Comparison of ENCODE assay signal across 9 mouse cellular contexts in the genomic region with DNA sequence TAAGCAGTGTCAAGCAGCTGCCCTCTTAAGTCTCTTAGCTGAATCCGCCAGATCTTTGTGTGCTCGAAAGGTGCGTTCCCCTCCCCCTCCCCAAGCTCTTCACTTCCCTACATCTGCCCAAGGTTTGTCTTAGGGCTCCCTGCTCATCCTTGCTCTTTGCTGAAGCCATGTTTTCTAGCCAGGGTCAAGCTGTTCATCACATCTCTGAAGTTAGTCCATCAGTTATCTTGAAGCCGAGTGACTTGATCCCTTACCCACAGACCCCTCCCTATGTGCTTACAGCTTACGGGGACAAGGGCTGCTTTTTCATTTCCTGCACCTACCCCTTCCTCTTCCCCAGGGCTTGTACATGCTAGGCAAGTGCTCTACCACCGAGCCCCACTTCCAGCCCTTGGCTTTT. TPM values are rescaled to one million over a fixed set of nuclear protein-coding genes. Genes with fewer than 3 reads are reported as not detected.
DNase-seq lines count a peak whose midpoint lies in the region; ATAC-seq and TF ChIP-seq lines count a peak whose summit lies in the region.
"Had no signal": no experiment of that assay in that cellular context is flagged by ENCODE, and none has a peak within 500 bp of the region (broad histone marks: within the 10 kb centered on the region; RNA-seq: fewer than 3 reads in every experiment).

No protein-coding gene starts in this region.

- no peak overlapping the region for H3K4me3 ChIP-seq in lung, postnatal 0 days (ENCODE audit: low read depth, low read length)
- H3K4me3 ChIP-seq in forebrain, postnatal 0 days (ENCODE audit: low read depth, low read length): no peak overlapping the region
- H3K4me3 ChIP-seq in neural tube, embryonic 12.5 days: no peak overlapping the region

- H3K27me3 ChIP-seq in lung, postnatal 0 days (replicated peaks; ENCODE audit: insufficient read depth, low read length): no peaks in the 10 kb centered on the region
- H3K27me3 ChIP-seq in forebrain, postnatal 0 days (ENCODE audit: insufficient read depth, low read length): no peaks in the 10 kb centered on the region
- H3K27me3 ChIP-seq in neural tube, embryonic 12.5 days (replicated peaks): no peaks in the 10 kb centered on the region

- 23% methylated on average over 6 of the region's 6 CpGs for WGBS in lung, postnatal 0 days
- WGBS in forebrain, postnatal 0 days: 41% methylated on average over 6 of the region's 6 CpGs
- WGBS in neural tube, embryonic 12.5 days: 52% methylated on average over 6 of the region's 6 CpGs

- peaks cover 5% of the 10 kb centered on the region; the same call in 1 of the 2 replicates for H3K4me1 ChIP-seq in lung, postnatal 0 days (ENCODE audit: insufficient read depth, low read depth, low read length)
- peaks cover 9% of the 10 kb centered on the region; the same call in 1 of the 2 replicates for H3K4me1 ChIP-seq in forebrain, postnatal 0 days (ENCODE audit: insufficient read depth)
- H3K4me1 ChIP-seq in neural tube, embryonic 12.5 days: peaks cover 11% of the 10 kb centered on the region; the same call in 1 of the 2 replicates

- no peak overlapping the region for H3K9ac ChIP-seq in lung, postnatal 0 days (replicated peaks; ENCODE audit: low read depth)
- H3K9ac ChIP-seq in forebrain, postnatal 0 days: no peak overlapping the region
- 0 out of 2 replicates have a peak overlapping the region, but pooled peaks have one; percentile 8 for H3K9ac ChIP-seq in neural tube, embryonic 12.5 days
- H3K9ac ChIP-seq: liver, embryonic 14.5 days had no signal

- no peaks in the 10 kb centered on the region for H3K9me3 ChIP-seq in lung, postnatal 0 days (ENCODE audit: low read length)
- H3K9me3 ChIP-seq in forebrain, postnatal 0 days (ENCODE audit: low read length): no peaks in the 10 kb centered on the region
- no peaks in the 10 kb centered on the region for H3K9me3 ChIP-seq in neural tube, embryonic 12.5 days

- 0 out of 2 replicates have a peak overlapping the region, but pooled peaks have one; percentile 38 for H3K27ac ChIP-seq in lung, postnatal 0 days (ENCODE audit: low read length)
- H3K27ac ChIP-seq in forebrain, postnatal 0 days (ENCODE audit: low read depth, low read length): peak overlapping the region; percentile 59
- H3K27ac ChIP-seq in neural tube, embryonic 12.5 days: no peak overlapping the region
- H3K27ac ChIP-seq: liver, embryonic 14.5 days had no signal

- peak overlapping the region; percentile 32; the same call in 1 of the 2 replicates for H3K4me2 ChIP-seq in lung, postnatal 0 days (replicated peaks; ENCODE audit: low read depth, low read length)
- peak overlapping the region; percentile 29 for H3K4me2 ChIP-seq in forebrain, postnatal 0 days (ENCODE audit: low read depth)
- peak overlapping the region; percentile 41 for H3K4me2 ChIP-seq in neural tube, embryonic 12.5 days (replicated peaks)

- intact Hi-C loops in left cerebral cortex, postnatal 10 days (cut with DNase I): loop anchor here (5.0 kb wide), 1 partner anchor 49 kb away; the partner anchor contains the start of gene Prpf38b

- H3K36me3 ChIP-seq in lung, postnatal 0 days (ENCODE audit: insufficient read depth, low read length): no peaks in the 10 kb centered on the region
- no peaks in the 10 kb centered on the region for H3K36me3 ChIP-seq in forebrain, postnatal 0 days (ENCODE audit: insufficient read depth)
- H3K36me3 ChIP-seq in neural tube, embryonic 12.5 days: no peaks in the 10 kb centered on the region

- no peak for TF ChIP-seq CTCF in lung, postnatal 0 days (IDR thresholded peaks at IDR 0.05)
- TF ChIP-seq CTCF in forebrain, postnatal 0 days (IDR thresholded peaks at IDR 0.05; ENCODE audit: low read depth): no peak

- no peak; the same call in 1 of the 2 replicates for ATAC-seq in lung, postnatal 0 days
- ATAC-seq in forebrain, postnatal 0 days: peak; percentile 42
- peak; percentile 49 for ATAC-seq in neural tube, embryonic 12.5 days (ENCODE audit: low FRiP score, low read depth)

- no peak for DNase-seq in lung, postnatal 0 days (ENCODE audit: low spot score)
- no peak for DNase-seq in lung, postnatal 14 days
- no peak for DNase-seq in forebrain, postnatal 0 days
- no peak for DNase-seq in right cerebral cortex, adult 18-20 months
- no peak for DNase-seq in left cerebral cortex, postnatal 10 days (ENCODE audit: extremely low spot score in 1 of 2, low spot score in 2 of 2)
- no peak for DNase-seq in right cerebral cortex, adult 2 months (ENCODE audit: low spot score in 2 of 2)
- DNase-seq: gastrocnemius, postnatal 10 days had no signal

- no peak for TF ChIP-seq EP300 in lung, postnatal 0 days (IDR thresholded peaks at IDR 0.05)

RNA-seq across cellular contexts. Expression of gene Gm9857, which starts 21.4 kb away (rescaled TPM):
- polyA plus RNA-seq in lung, postnatal 0 days (2015; fragmentation: Nextera tagmentation; extraction: Ambion mirVana): not detected in 2 replicates
- not detected in 2 replicates for total RNA-seq in forebrain, postnatal 0 days (2014; rRNA removed)
- 0.52 TPM in 1 of 2 replicates, not detected in the other for polyA plus RNA-seq in forebrain, postnatal 0 days (2015; fragmentation: Nextera tagmentation; extraction: Ambion mirVana)
- polyA plus RNA-seq in neural tube, embryonic 12.5 days (2016; fragmentation: Nextera tagmentation; extraction: Ambion mirVana): not detected in 2 replicates
- total RNA-seq in left cerebral cortex, postnatal 10 days (2021): not detected
- total RNA-seq: gastrocnemius, postnatal 10 days had no signal
- polyA plus RNA-seq: liver, embryonic 14.5 days had no signal

RNA-seq across cellular contexts. Expression of gene Henmt1, which starts 22.0 kb away (rescaled TPM):
- 0.23 and 0.30 TPM in 2 replicates for polyA plus RNA-seq in lung, postnatal 0 days (2015; fragmentation: Nextera tagmentation; extraction: Ambion mirVana)
- total RNA-seq in forebrain, postnatal 0 days (2014; rRNA removed): 0.24 and 9.9 TPM in 2 replicates
- polyA plus RNA-seq in forebrain, postnatal 0 days (2015; fragmentation: Nextera tagmentation; extraction: Ambion mirVana): 2.2 and 2.4 TPM in 2 replicates
- 0.71 and 0.74 TPM in 2 replicates for polyA plus RNA-seq in neural tube, embryonic 12.5 days (2016; fragmentation: Nextera tagmentation; extraction: Ambion mirVana)
- total RNA-seq in left cerebral cortex, postnatal 10 days (2021): 1 to 10 TPM; 3.7 to 5.1 TPM
- total RNA-seq: gastrocnemius, postnatal 10 days had no signal

RNA-seq across cellular contexts. Expression of gene Prpf38b, which starts 50.1 kb away (rescaled TPM):
- polyA plus RNA-seq in lung, postnatal 0 days (2015; fragmentation: Nextera tagmentation; extraction: Ambion mirVana): 42.5 and 48.7 TPM in 2 replicates
- total RNA-seq in forebrain, postnatal 0 days (2014; rRNA removed): 24.9 and 33.4 TPM in 2 replicates
- 17.5 and 34.3 TPM in 2 replicates for polyA plus RNA-seq in forebrain, postnatal 0 days (2015; fragmentation: Nextera tagmentation; extraction: Ambion mirVana)
- 76.6 and 78.9 TPM in 2 replicates for polyA plus RNA-seq in neural tube, embryonic 12.5 days (2016; fragmentation: Nextera tagmentation; extraction: Ambion mirVana)
- total RNA-seq in left cerebral cortex, postnatal 10 days (2021): 10 to 100 TPM; 41.6 to 42.2 TPM
